Mouse (Mus musculus) hindbrain, postnatal 0 days (tissue): ENCODE data around the gene Lcorl. TPM values are rescaled to one million over a fixed set of nuclear protein-coding genes. Genes with fewer than 3 reads are reported as not detected.

Experiments used
- ATAC-seq: fragments of 200-750 bp; cut with Nextera tagmentation; 2 replicates; pipeline ENCODE4 v1.8.0; 2017; ENCODE audit warnings: mild to moderate bottlenecking, moderate TSS enrichment, moderate library complexity
- DNase-seq: peaks from one replicate; pipeline ENCODE4 v3.0.0-alpha.2; 2015; ENCODE audit warnings: low spot score
- H3K27ac ChIP-seq: fragments of 300-500 bp; sonication (generic); 2 replicates; pipeline ENCODE4 v1.5.1; 2014; ENCODE audit warnings: mild to moderate bottlenecking
- H3K27me3 ChIP-seq: fragments of 300-500 bp; sonication (generic); 2 replicates; pipeline ENCODE4 v1.6.1; 2014; ENCODE audit warnings: low read length, mixed read lengths; ENCODE audit not compliant: insufficient read depth
- H3K36me3 ChIP-seq: fragments of 300-500 bp; sonication (generic); 2 replicates; pipeline ENCODE4 v1.6.1; 2014; ENCODE audit warnings: low read length, mixed read lengths; ENCODE audit not compliant: insufficient read depth
- H3K4me1 ChIP-seq: fragments of 300-500 bp; sonication (generic); 2 replicates; pipeline ENCODE4 v1.6.1; 2014; ENCODE audit warnings: antibody characterized with exemption, low read length, mixed read lengths; ENCODE audit not compliant: insufficient read depth
- H3K4me2 ChIP-seq: fragments of 300-500 bp; sonication (generic); 2 replicates; pipeline ENCODE4 v1.6.1; 2014; ENCODE audit warnings: low read depth, mild to moderate bottlenecking, low read length, moderate library complexity, mixed read lengths
- H3K4me3 ChIP-seq: fragments of 300-500 bp; sonication (generic); 2 replicates; pipeline ENCODE4 v1.5.1; 2014; ENCODE audit warnings: low read length
- H3K9ac ChIP-seq: fragments of 300-500 bp; sonication (generic); replicated peaks from 2 replicates; pipeline ENCODE4 v1.6.1; 2014; ENCODE audit warnings: mild to moderate bottlenecking, low read length, moderate library complexity, mixed read lengths
- H3K9me3 ChIP-seq: fragments of 300-500 bp; sonication (generic); 2 replicates; pipeline ENCODE4 v1.6.1; 2016; ENCODE audit warnings: low read length, mixed read lengths
- CTCF ChIP-seq: IDR thresholded peaks from 2 replicates; pipeline ENCODE4 v1.5.1; 2016; ENCODE audit warnings: antibody characterized with exemption, control low read depth, low read depth
- WGBS: fragments of 180-500 bp; shearing (Covaris S2); extraction: QIAGEN DNeasy Blood & Tissue Kit; methylation state at CpG from one replicate; pipeline ENCODE4 v1.1.7; 2014; 5-methylcytosine and 5-hydroxymethylcytosine counted together
- polyA plus RNA-seq: library from polyadenylated mRNA; unstranded; fragments of >200 nt; fragmentation: Nextera tagmentation; extraction: Ambion mirVana; gene quantifications from 2 replicates; pipeline ENCODE4 v1.2.1, GENCODE M21; 2015
- total RNA-seq: library from RNA; depleted of rRNA; stranded (reverse); fragments of >200 nt; gene quantifications from 2 replicates; pipeline ENCODE4 v1.2.3, GENCODE M21; 2014

Lcorl gene
- total and polyA plus RNA-seq, 2 experiments from 2014 or later, result 34.2 to 45.0 TPM

- Histone ChIP-seq H3K4me1 (no peaks in the 10 kb centered on the region), H3K27me3 (no peaks in the 10 kb centered on the region), H3K4me3 (no peak overlapping the region), H3K36me3 (no peaks in the 10 kb centered on the region), H3K4me2 (no peak overlapping the region), H3K27ac (no peak overlapping the region), H3K9ac (no peak overlapping the region), H3K9me3 (no peaks in the 10 kb centered on the region)
- 92% methylated on average over 6 of the region's 6 CpGs for WGBS
- TF ChIP-seq CTCF, result no peak
- DNase-seq, result no peak
- no peak for ATAC-seq
Measured at GRCm38 (mm10) chr5:45718848-45719488, 138.4 kb downstream of the Lcorl start.

GRCm38 (mm10) chr5:45709653-45710052 lies 147.8 kb downstream of the Lcorl start:
- 86% methylated on average over 2 of the region's 2 CpGs for WGBS
- H3K4me1 ChIP-seq, result no peaks in the 10 kb centered on the region
- no peak for ATAC-seq
- no peak overlapping the region for H3K9ac ChIP-seq
- H3K4me3 ChIP-seq, result no peak overlapping the region
- no peaks in the 10 kb centered on the region for H3K36me3 ChIP-seq
- H3K27ac ChIP-seq, result no peak overlapping the region
- no peaks in the 10 kb centered on the region for H3K9me3 ChIP-seq
- H3K27me3 ChIP-seq, result no peaks in the 10 kb centered on the region
- TF ChIP-seq CTCF, result no peak
- no peak overlapping the region for H3K4me2 ChIP-seq
- DNase-seq, result no peak

- H3K4me3 ChIP-seq, result no peak overlapping the region
- no peaks in the 10 kb centered on the region for H3K36me3 ChIP-seq
- ATAC-seq (no peak), DNase-seq (no peak)
- no peak overlapping the region for H3K4me2 ChIP-seq
- no peaks in the 10 kb centered on the region for H3K27me3 ChIP-seq
- H3K27ac ChIP-seq, result no peak overlapping the region
- no peaks in the 10 kb centered on the region for H3K4me1 ChIP-seq
- 95% methylated on average over 2 of the region's 2 CpGs for WGBS
- TF ChIP-seq CTCF, result no peak
- no peaks in the 10 kb centered on the region for H3K9me3 ChIP-seq
- H3K9ac ChIP-seq, result no peak overlapping the region
Measured at GRCm38 (mm10) chr5:45706811-45707210, 150.6 kb downstream of the Lcorl start.

- no peak for ATAC-seq
- 93% methylated on average over 6 of the region's 6 CpGs for WGBS
- DNase-seq, result no peak
- Histone ChIP-seq H3K4me2 (no peak overlapping the region), H3K27me3 (no peaks in the 10 kb centered on the region), H3K4me3 (no peak overlapping the region), H3K4me1 (no peaks in the 10 kb centered on the region), H3K27ac (no peak overlapping the region), H3K9me3 (no peaks in the 10 kb centered on the region), H3K9ac (no peak overlapping the region), H3K36me3 (no peaks in the 10 kb centered on the region)
- no peak for TF ChIP-seq CTCF
Measured at GRCm38 (mm10) chr5:45691678-45692077, 165.7 kb downstream of the Lcorl start.

GRCm38 (mm10) chr5:45690802-45691201 lies 166.6 kb downstream of the Lcorl start:
- H3K27me3 ChIP-seq, result no peaks in the 10 kb centered on the region

GRCm38 (mm10) chr5:45689152-45689551 lies 168.3 kb downstream of the Lcorl start:
- 84% methylated on average over 4 of the region's 4 CpGs for WGBS
- no peak for TF ChIP-seq CTCF
- no peak overlapping the region for H3K4me2 ChIP-seq
- no peak overlapping the region for H3K4me3 ChIP-seq
- ATAC-seq (no peak), DNase-seq (no peak)
- H3K9me3 ChIP-seq, result no peaks in the 10 kb centered on the region
- no peaks in the 10 kb centered on the region for H3K36me3 ChIP-seq
- H3K9ac ChIP-seq, result no peak overlapping the region
- no peaks in the 10 kb centered on the region for H3K27me3 ChIP-seq
- H3K4me1 ChIP-seq, result no peaks in the 10 kb centered on the region
- H3K27ac ChIP-seq, result no peak overlapping the region

More at GRCm38 (mm10) chr5:45690802-45691201, 166.6 kb downstream of the Lcorl start:
- Histone ChIP-seq H3K4me2 (no peak overlapping the region), H3K4me3 (no peak overlapping the region), H3K36me3 (no peaks in the 10 kb centered on the region), H3K9ac (no peak overlapping the region), H3K9me3 (no peaks in the 10 kb centered on the region), H3K27ac (no peak overlapping the region), H3K4me1 (no peaks in the 10 kb centered on the region)
- WGBS, result 88% methylated on average over 2 of the region's 2 CpGs
- no peak for TF ChIP-seq CTCF
- no peak for DNase-seq
- no peak for ATAC-seq

GRCm38 (mm10) chr5:45686223-45686622 lies 171.2 kb downstream of the Lcorl start:
- Histone ChIP-seq H3K9ac (no peak overlapping the region), H3K9me3 (no peaks in the 10 kb centered on the region), H3K27me3 (no peaks in the 10 kb centered on the region), H3K4me2 (no peak overlapping the region), H3K4me1 (no peaks in the 10 kb centered on the region), H3K36me3 (no peaks in the 10 kb centered on the region), H3K4me3 (no peak overlapping the region), H3K27ac (no peak overlapping the region)
- ATAC-seq (no peak), DNase-seq (no peak)
- TF ChIP-seq CTCF, result no peak
- 96% methylated on average over 3 of the region's 3 CpGs for WGBS
